In the genomic region with DNA sequence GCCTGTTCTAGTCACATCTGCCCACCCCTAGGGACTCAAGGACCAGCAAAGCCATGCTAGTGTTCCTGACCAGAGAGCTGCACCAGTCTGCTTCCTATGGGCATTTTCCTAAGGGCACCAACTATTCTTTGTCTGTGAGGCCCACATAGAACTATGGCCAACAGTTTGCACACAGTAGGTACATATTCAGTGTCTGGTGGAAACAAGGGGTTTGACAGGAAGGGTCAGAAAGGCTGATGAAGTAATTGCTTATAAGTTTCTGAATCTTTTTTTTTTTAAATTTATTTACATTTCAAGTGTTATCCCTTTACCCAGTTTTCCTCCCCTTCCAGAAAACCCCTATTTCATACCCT, we compare ENCODE assay signal across 8 mouse cellular contexts.
DNase-seq lines count a peak whose midpoint lies in the region; ATAC-seq and TF ChIP-seq lines count a peak whose summit lies in the region.

No protein-coding gene starts in this region.

- peak overlapping the region; percentile 90 for H3K27ac ChIP-seq in kidney, embryonic 15.5 days
- H3K27ac ChIP-seq in embryonic facial prominence, embryonic 11.5 days (replicated peaks; ENCODE audit: low read depth, low read length) = no peak overlapping the region
- peak overlapping the region; percentile 71 for H3K27ac ChIP-seq in hindbrain, postnatal 0 days
- H3K27ac ChIP-seq in midbrain, embryonic 16.5 days (ENCODE audit: low read length) = peak overlapping the region; percentile 1; the same call in 1 of the 2 replicates

- H3K27me3 ChIP-seq in kidney, embryonic 15.5 days = no peaks in the 10 kb centered on the region
- H3K27me3 ChIP-seq in embryonic facial prominence, embryonic 11.5 days (ENCODE audit: control insufficient read depth, insufficient read depth, low read length) = no peaks in the 10 kb centered on the region
- no peaks in the 10 kb centered on the region for H3K27me3 ChIP-seq in hindbrain, postnatal 0 days (ENCODE audit: insufficient read depth, low read length)
- no peaks in the 10 kb centered on the region for H3K27me3 ChIP-seq in midbrain, embryonic 16.5 days (ENCODE audit: control insufficient read depth, insufficient read depth, low read depth, low read length)

- H3K9ac ChIP-seq in kidney, embryonic 15.5 days = peak overlapping the region; percentile 29; the same call in 1 of the 2 replicates
- no peak overlapping the region; the same call in 1 of the 2 replicates for H3K9ac ChIP-seq in embryonic facial prominence, embryonic 11.5 days (replicated peaks; ENCODE audit: low read length)
- peak overlapping the region; percentile 22; the same call in 1 of the 2 replicates for H3K9ac ChIP-seq in hindbrain, postnatal 0 days (replicated peaks; ENCODE audit: low read length)
- H3K9ac ChIP-seq in midbrain, embryonic 16.5 days (ENCODE audit: low read depth, low read length) = no peak overlapping the region; the same call in 1 of the 2 replicates

- H3K36me3 ChIP-seq in kidney, embryonic 15.5 days = no peaks in the 10 kb centered on the region
- H3K36me3 ChIP-seq in embryonic facial prominence, embryonic 11.5 days (replicated peaks; ENCODE audit: control insufficient read depth, insufficient read depth, low read depth, low read length) = no peaks in the 10 kb centered on the region
- H3K36me3 ChIP-seq in hindbrain, postnatal 0 days (ENCODE audit: insufficient read depth, low read length) = no peaks in the 10 kb centered on the region
- H3K36me3 ChIP-seq in midbrain, embryonic 16.5 days (ENCODE audit: control insufficient read depth, insufficient read depth, low read length) = no peaks in the 10 kb centered on the region

- no peaks in the 10 kb centered on the region for H3K9me3 ChIP-seq in kidney, embryonic 15.5 days (replicated peaks)
- H3K9me3 ChIP-seq in embryonic facial prominence, embryonic 11.5 days (replicated peaks; ENCODE audit: control insufficient read depth, low read length) = no peaks in the 10 kb centered on the region
- H3K9me3 ChIP-seq in hindbrain, postnatal 0 days (ENCODE audit: low read length) = no peaks in the 10 kb centered on the region
- H3K9me3 ChIP-seq in midbrain, embryonic 16.5 days (replicated peaks; ENCODE audit: control insufficient read depth, low read length, poor library complexity, severe bottlenecking) = no peaks in the 10 kb centered on the region

- H3K4me1 ChIP-seq in kidney, embryonic 15.5 days = peaks cover 12% of the 10 kb centered on the region
- H3K4me1 ChIP-seq in embryonic facial prominence, embryonic 11.5 days (ENCODE audit: control insufficient read depth, insufficient read depth, low read length) = no peaks in the 10 kb centered on the region; the same call in 1 of the 2 replicates
- H3K4me1 ChIP-seq in hindbrain, postnatal 0 days (ENCODE audit: insufficient read depth, low read length) = no peaks in the 10 kb centered on the region
- H3K4me1 ChIP-seq in midbrain, embryonic 16.5 days (ENCODE audit: control insufficient read depth, insufficient read depth, low read length) = peaks cover 5% of the 10 kb centered on the region; the same call in 1 of the 2 replicates

- no peak for TF ChIP-seq CTCF in hindbrain, postnatal 0 days (IDR thresholded peaks at IDR 0.05; ENCODE audit: low read depth)

- peak overlapping the region; percentile 59 for H3K4me2 ChIP-seq in kidney, embryonic 15.5 days
- peak overlapping the region; percentile 36; the same call in 1 of the 2 replicates for H3K4me2 ChIP-seq in embryonic facial prominence, embryonic 11.5 days (ENCODE audit: low read depth, low read length)
- peak overlapping the region; percentile 42 for H3K4me2 ChIP-seq in hindbrain, postnatal 0 days (ENCODE audit: low read depth, low read length)
- H3K4me2 ChIP-seq in midbrain, embryonic 16.5 days (ENCODE audit: low read length) = peak overlapping the region; percentile 30; the same call in 1 of the 2 replicates

- no peak for ATAC-seq in kidney, embryonic 15.5 days (replicated peaks; ENCODE audit: low FRiP score)
- ATAC-seq in embryonic facial prominence, embryonic 11.5 days (replicated peaks; ENCODE audit: insufficient number of reproducible peaks, low FRiP score, low TSS enrichment, low read depth) = no peak
- no peak for ATAC-seq in hindbrain, postnatal 0 days
- ATAC-seq in midbrain, embryonic 16.5 days = no peak; the same call in 1 of the 2 replicates
- ATAC-seq in inflammation-experienced regulatory T-cells, adult 6 months = no peak

- no peak for DNase-seq in kidney, postnatal 25 days
- DNase-seq in embryonic facial prominence, embryonic 11.5 days (ENCODE audit: low spot score) = no peak
- DNase-seq in hindbrain, postnatal 0 days (ENCODE audit: low spot score) = no peak
- no peak for DNase-seq in cerebellum, adult 18-20 months
- no peak for DNase-seq in thymus, postnatal 36 days

- peak overlapping the region; percentile 34; the same call in 1 of the 2 replicates for H3K4me3 ChIP-seq in kidney, embryonic 15.5 days (replicated peaks)
- H3K4me3 ChIP-seq in embryonic facial prominence, embryonic 11.5 days (ENCODE audit: low read depth, low read length) = no peak overlapping the region
- no peak overlapping the region; the same call in 1 of the 2 replicates for H3K4me3 ChIP-seq in hindbrain, postnatal 0 days (ENCODE audit: low read length)
- H3K4me3 ChIP-seq in midbrain, embryonic 16.5 days (ENCODE audit: low read depth, low read length) = no peak overlapping the region

Comparison
In these comparisons a context has a peak if more than half of its experiments do, and no peak if none do; other contexts are left out.
1. H3K9ac ChIP-seq: peak in kidney, embryonic 15.5 days (single experiment) and hindbrain, postnatal 0 days (single experiment); none in embryonic facial prominence, embryonic 11.5 days (single experiment) and midbrain, embryonic 16.5 days (single experiment).
2. Peak in every context shown above with its lines, with median percentiles within 50 percentile points of each other: H3K4me2 ChIP-seq.